Mouse (Mus musculus): Measurements from ENCODE around the gene Ppp1r14a. TPM values are rescaled to one million over a fixed set of nuclear protein-coding genes. Genes with fewer than 3 reads are reported as not detected.

The Ppp1r14a gene
- total RNA-seq, 1 experiment, result 10.6 TPM

GRCm38 (mm10) chr7:29305263-29305988, 16.3 kb downstream of the Ppp1r14a start:
- no peak for DNase-seq (ENCODE audit: low read depth, low spot score)
- no peak for TF ChIP-seq ZC3H11A (IDR thresholded peaks at IDR 0.05; ENCODE audit: borderline replicate concordance, low read depth, low read length)
- no peak for TF ChIP-seq MAFK (IDR thresholded peaks at IDR 0.05; ENCODE audit: insufficient read depth, low read depth, low read length)
- no peak for TF ChIP-seq HCFC1 (IDR thresholded peaks at IDR 0.05; ENCODE audit: borderline replicate concordance, insufficient read depth, low read length)
- TF ChIP-seq ZNF384 (IDR thresholded peaks at IDR 0.05; ENCODE audit: low read depth, low read length), result no peak
- TF ChIP-seq CHD2 (IDR thresholded peaks at IDR 0.05; ENCODE audit: low read depth, low read length), result no peak
- no peaks in the 10 kb centered on the region for H3K9me3 ChIP-seq (ENCODE audit: control insufficient read depth, insufficient read depth, low read depth, low read length)
- no peak overlapping the region; the same call in 1 of the 2 replicates for H3K27ac ChIP-seq (ENCODE audit: insufficient read depth, low read depth, low read length, poor library complexity, severe bottlenecking)
- in situ Hi-C loops (cut with MboI; ENCODE audit: low sequenced_read_pairs in 2 of 2, unreplicated experiment in 2 of 2), result no loop called here
- peaks cover 8 to 25% of the 10 kb centered on the region in 2 experiments for H3K4me1 ChIP-seq (ENCODE audit: control insufficient read depth in 2 of 2, insufficient read depth in 2 of 2, low read length in 2 of 2, poor library complexity in 1 of 2)
- peak overlapping the region in 1 of 2 experiments; percentile 91; a peak in 3 of 4 replicates for H3K4me3 ChIP-seq (ENCODE audit: insufficient read depth in 1 of 2, low read depth in 1 of 2, low read length in 2 of 2, poor library complexity in 1 of 2, severe bottlenecking in 1 of 2)
- no peaks in the 10 kb centered on the region for H3K36me3 ChIP-seq (ENCODE audit: control insufficient read depth, insufficient read depth, low read length, poor library complexity, severe bottlenecking)
- H3K9ac ChIP-seq (ENCODE audit: insufficient read depth, low read depth, low read length, poor library complexity, severe bottlenecking), result no peak overlapping the region

- TF ChIP-seq HCFC1 (IDR thresholded peaks at IDR 0.05; ENCODE audit: borderline replicate concordance, insufficient read depth, low read length) (no peak), CHD2 (IDR thresholded peaks at IDR 0.05; ENCODE audit: low read depth, low read length) (no peak), MAFK (IDR thresholded peaks at IDR 0.05; ENCODE audit: insufficient read depth, low read depth, low read length) (no peak), ZNF384 (IDR thresholded peaks at IDR 0.05; ENCODE audit: low read depth, low read length) (no peak), ZC3H11A (IDR thresholded peaks at IDR 0.05; ENCODE audit: borderline replicate concordance, low read depth, low read length) (no peak)
- Histone ChIP-seq H3K36me3 (ENCODE audit: control insufficient read depth, insufficient read depth, low read length, poor library complexity, severe bottlenecking) (peaks cover 2% of the 10 kb centered on the region; the same call in 1 of the 2 replicates), H3K27ac (ENCODE audit: insufficient read depth, low read depth, low read length, poor library complexity, severe bottlenecking) (no peak overlapping the region; the same call in 1 of the 2 replicates), H3K9ac (ENCODE audit: insufficient read depth, low read depth, low read length, poor library complexity, severe bottlenecking) (no peak overlapping the region), H3K9me3 (ENCODE audit: control insufficient read depth, insufficient read depth, low read depth, low read length) (no peaks in the 10 kb centered on the region), H3K4me1 (ENCODE audit: control insufficient read depth in 2 of 2, insufficient read depth in 2 of 2, low read length in 2 of 2, poor library complexity in 1 of 2) (peaks cover 8 to 25% of the 10 kb centered on the region in 2 experiments), H3K4me3 (ENCODE audit: insufficient read depth in 1 of 2, low read depth in 1 of 2, low read length in 2 of 2, poor library complexity in 1 of 2, severe bottlenecking in 1 of 2) (no peak overlapping the region)
- no peak for DNase-seq (ENCODE audit: low read depth, low spot score)
- in situ Hi-C loops (cut with MboI; ENCODE audit: low sequenced_read_pairs in 2 of 2, unreplicated experiment in 2 of 2), result no loop called here
Measured at GRCm38 (mm10) chr7:29306108-29306507, 17.0 kb downstream of the Ppp1r14a start.

GRCm38 (mm10) chr7:29306619-29307018, 17.5 kb downstream of the Ppp1r14a start:
- H3K27ac ChIP-seq (ENCODE audit: insufficient read depth, low read depth, low read length, poor library complexity, severe bottlenecking), result no peak overlapping the region
- peaks cover 8 to 25% of the 10 kb centered on the region in 2 experiments for H3K4me1 ChIP-seq (ENCODE audit: control insufficient read depth in 2 of 2, insufficient read depth in 2 of 2, low read length in 2 of 2, poor library complexity in 1 of 2)
- no peak for TF ChIP-seq ZC3H11A (IDR thresholded peaks at IDR 0.05; ENCODE audit: borderline replicate concordance, low read depth, low read length)
- no peak for TF ChIP-seq ZNF384 (IDR thresholded peaks at IDR 0.05; ENCODE audit: low read depth, low read length)
- no peak for TF ChIP-seq HCFC1 (IDR thresholded peaks at IDR 0.05; ENCODE audit: borderline replicate concordance, insufficient read depth, low read length)
- TF ChIP-seq MAFK (IDR thresholded peaks at IDR 0.05; ENCODE audit: insufficient read depth, low read depth, low read length), result no peak
- no peak for TF ChIP-seq CHD2 (IDR thresholded peaks at IDR 0.05; ENCODE audit: low read depth, low read length)
- H3K36me3 ChIP-seq (ENCODE audit: control insufficient read depth, insufficient read depth, low read length, poor library complexity, severe bottlenecking), result peaks cover 3% of the 10 kb centered on the region; the same call in 1 of the 2 replicates
- in situ Hi-C loops (cut with MboI; ENCODE audit: low sequenced_read_pairs in 2 of 2, unreplicated experiment in 2 of 2), result no loop called here
- H3K9me3 ChIP-seq (ENCODE audit: control insufficient read depth, insufficient read depth, low read depth, low read length), result no peaks in the 10 kb centered on the region
- no peak overlapping the region for H3K9ac ChIP-seq (ENCODE audit: insufficient read depth, low read depth, low read length, poor library complexity, severe bottlenecking)
- H3K4me3 ChIP-seq (ENCODE audit: insufficient read depth in 1 of 2, low read depth in 1 of 2, low read length in 2 of 2, poor library complexity in 1 of 2, severe bottlenecking in 1 of 2), result no peak overlapping the region
- DNase-seq (ENCODE audit: low read depth, low spot score), result no peak

- Histone ChIP-seq H3K9me3 (ENCODE audit: control insufficient read depth, insufficient read depth, low read depth, low read length) (no peaks in the 10 kb centered on the region), H3K4me1 (ENCODE audit: control insufficient read depth in 2 of 2, insufficient read depth in 2 of 2, low read length in 2 of 2, poor library complexity in 1 of 2) (peaks cover 8 to 26% of the 10 kb centered on the region in 2 experiments), H3K27ac (ENCODE audit: insufficient read depth, low read depth, low read length, poor library complexity, severe bottlenecking) (no peak overlapping the region), H3K4me3 (ENCODE audit: insufficient read depth in 1 of 2, low read depth in 1 of 2, low read length in 2 of 2, poor library complexity in 1 of 2, severe bottlenecking in 1 of 2) (peak overlapping the region; percentile 75 to 76), H3K9ac (ENCODE audit: insufficient read depth, low read depth, low read length, poor library complexity, severe bottlenecking) (peak overlapping the region; percentile 16; the same call in 1 of the 2 replicates), H3K36me3 (ENCODE audit: control insufficient read depth, insufficient read depth, low read length, poor library complexity, severe bottlenecking) (peaks cover 3% of the 10 kb centered on the region; the same call in 1 of the 2 replicates)
- in situ Hi-C loops (cut with MboI; ENCODE audit: low sequenced_read_pairs in 2 of 2, unreplicated experiment in 2 of 2), result no loop called here
- DNase-seq (ENCODE audit: low read depth, low spot score), result no peak
- TF ChIP-seq ZC3H11A (IDR thresholded peaks at IDR 0.05; ENCODE audit: borderline replicate concordance, low read depth, low read length), result no peak
- TF ChIP-seq HCFC1 (IDR thresholded peaks at IDR 0.05; ENCODE audit: borderline replicate concordance, insufficient read depth, low read length), result peak; percentile 73; the same call in 1 of the 2 replicates
Measured at GRCm38 (mm10) chr7:29307350-29308104, 18.4 kb downstream of the Ppp1r14a start.
